Mouse (Mus musculus) lung, postnatal 0 days (tissue): ENCODE measurements around the gene Pcyox1. TPM values are rescaled to one million over a fixed set of nuclear protein-coding genes. Genes with fewer than 3 reads are reported as not detected.

Experiments
- ATAC-seq: fragments of 200-750 bp; cut with Nextera tagmentation; 2 replicates; pipeline ENCODE4 v1.8.0; 2017; ENCODE audit warnings: moderate library complexity
- DNase-seq: peaks from one replicate; pipeline ENCODE4 v3.0.0-alpha.2; 2016; ENCODE audit warnings: low spot score
- H3K27ac ChIP-seq: fragments of 300-500 bp; sonication (generic); 2 replicates; pipeline ENCODE4 v1.5.1; 2014; ENCODE audit warnings: antibody characterized with exemption, mild to moderate bottlenecking, low read length, mixed read lengths
- H3K27me3 ChIP-seq: fragments of 300-500 bp; sonication (generic); replicated peaks from 2 replicates; pipeline ENCODE4 v1.6.1; 2014; ENCODE audit warnings: low read length, mixed read lengths; ENCODE audit not compliant: insufficient read depth
- H3K36me3 ChIP-seq: fragments of 300-500 bp; sonication (generic); 2 replicates; pipeline ENCODE4 v1.6.1; 2014; ENCODE audit warnings: low read length, mixed read lengths; ENCODE audit not compliant: insufficient read depth
- H3K4me1 ChIP-seq: fragments of 300-500 bp; sonication (generic); 2 replicates; pipeline ENCODE4 v1.6.1; 2014; ENCODE audit warnings: antibody characterized with exemption, low read depth, low read length, mixed read lengths; ENCODE audit not compliant: insufficient read depth
- H3K4me2 ChIP-seq: fragments of 300-500 bp; sonication (generic); replicated peaks from 2 replicates; pipeline ENCODE4 v1.6.1; 2014; ENCODE audit warnings: low read depth, mild to moderate bottlenecking, low read length, moderate library complexity, mixed read lengths
- H3K4me3 ChIP-seq: fragments of 300-500 bp; sonication (generic); 2 replicates; pipeline ENCODE4 v1.5.1; 2014; ENCODE audit warnings: low read depth, low read length
- H3K9ac ChIP-seq: fragments of 300-500 bp; sonication (generic); replicated peaks from 2 replicates; pipeline ENCODE4 v1.6.1; 2014; ENCODE audit warnings: low read depth, mild to moderate bottlenecking
- H3K9me3 ChIP-seq: fragments of 300-500 bp; sonication (generic); 2 replicates; pipeline ENCODE4 v1.6.1; 2016; ENCODE audit warnings: low read length, mixed read lengths
- CTCF ChIP-seq: IDR thresholded peaks from 2 replicates; pipeline ENCODE4 v1.5.1; 2016; ENCODE audit warnings: antibody characterized with exemption, mild to moderate bottlenecking
- EP300 ChIP-seq: IDR thresholded peaks from 2 replicates; pipeline ENCODE4 v1.6.1; 2016; ENCODE audit warnings: antibody characterized with exemption, mild to moderate bottlenecking, control low read depth
- WGBS: fragments of 180-500 bp; shearing (Covaris S2); extraction: QIAGEN DNeasy Blood & Tissue Kit; methylation state at CpG from one replicate; pipeline ENCODE4 v1.1.7; 2014; 5-methylcytosine and 5-hydroxymethylcytosine counted together
- polyA plus RNA-seq: library from polyadenylated mRNA; unstranded; fragments of >200 nt; fragmentation: Nextera tagmentation; extraction: Ambion mirVana; gene quantifications from 2 replicates; pipeline ENCODE4 v1.2.1, GENCODE M21; 2015

The Pcyox1 gene
- polyA plus RNA-seq, 1 experiment from 2014 or later = 54.2 TPM

DNA sequence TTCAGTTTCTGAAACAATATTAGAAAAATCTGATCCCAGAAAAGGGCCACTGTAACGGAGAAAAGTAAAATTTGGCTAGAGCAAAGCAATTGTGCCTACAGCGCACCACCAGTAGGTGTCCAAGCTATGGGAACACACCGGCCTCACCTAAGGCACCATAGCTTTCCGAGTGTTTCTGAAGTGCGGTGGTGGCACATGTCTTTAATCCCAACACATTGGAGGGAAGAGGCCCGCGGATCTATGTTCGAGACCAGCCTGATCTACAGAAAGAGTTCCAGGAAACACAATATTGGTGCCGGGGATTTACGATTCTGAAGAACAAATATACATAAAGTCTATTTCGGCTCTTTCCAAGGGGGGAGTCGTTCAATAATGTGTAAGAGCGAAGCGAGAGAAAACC lies 40.8 kb upstream of the Pcyox1 start:
- peaks cover 3% of the 10 kb centered on the region; the same call in 1 of the 2 replicates for H3K36me3 ChIP-seq
- ATAC-seq = peak; percentile 72
- peak overlapping the region; percentile 94 for H3K9ac ChIP-seq

DNA sequence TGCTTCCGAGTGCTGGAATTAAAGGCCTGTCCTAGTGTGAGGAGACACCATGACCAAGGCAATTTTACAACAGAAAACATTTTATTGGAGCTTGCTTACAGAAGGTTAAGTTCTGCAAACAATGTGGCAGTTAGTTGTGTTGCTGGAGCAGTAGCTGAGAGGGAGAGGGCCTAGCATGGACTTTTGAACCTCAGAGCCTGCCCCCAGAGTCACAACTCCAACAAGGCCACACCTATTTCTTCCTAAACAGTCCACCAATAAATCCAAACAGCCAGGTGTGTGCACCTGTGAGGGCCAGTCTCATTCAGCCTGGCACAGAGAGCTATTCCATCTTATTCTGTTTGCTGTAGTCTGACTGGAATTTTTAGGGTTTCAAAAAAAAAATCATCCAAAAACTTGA lies 36.7 kb upstream of the Pcyox1 start:
- no peak overlapping the region for H3K27ac ChIP-seq
- DNase-seq (no peak), ATAC-seq (no peak)
- no peaks in the 10 kb centered on the region for H3K9me3 ChIP-seq
- no peak overlapping the region for H3K4me2 ChIP-seq
- no peak overlapping the region for H3K9ac ChIP-seq
- 93% methylated on average over 1 of the region's 1 CpGs for WGBS
- peaks cover 5% of the 10 kb centered on the region; the same call in 1 of the 2 replicates for H3K36me3 ChIP-seq
- TF ChIP-seq CTCF (no peak), EP300 (no peak)
- no peaks in the 10 kb centered on the region for H3K27me3 ChIP-seq
- H3K4me3 ChIP-seq = no peak overlapping the region
- H3K4me1 ChIP-seq = no peaks in the 10 kb centered on the region

More for the DNA sequence above, 40.8 kb upstream of the Pcyox1 start:
- Histone ChIP-seq H3K4me1 (no peaks in the 10 kb centered on the region), H3K27ac (peak overlapping the region; percentile 97), H3K4me3 (peak overlapping the region; percentile 81), H3K27me3 (no peaks in the 10 kb centered on the region), H3K9me3 (no peaks in the 10 kb centered on the region), H3K4me2 (peak overlapping the region; percentile 91)
- WGBS = 1% methylated on average over 14 of the region's 14 CpGs
- peak; percentile 90 for DNase-seq
- no peak for TF ChIP-seq EP300
- TF ChIP-seq CTCF = peak; percentile 75

- ATAC-seq (no peak), DNase-seq (no peak)
- Histone ChIP-seq H3K4me3 (no peak overlapping the region), H3K4me1 (no peaks in the 10 kb centered on the region), H3K4me2 (no peak overlapping the region), H3K27ac (no peak overlapping the region), H3K9me3 (no peaks in the 10 kb centered on the region), H3K27me3 (no peaks in the 10 kb centered on the region), H3K36me3 (peaks cover 14% of the 10 kb centered on the region; the same call in 1 of the 2 replicates), H3K9ac (no peak overlapping the region)
- no peak for TF ChIP-seq CTCF
- TF ChIP-seq EP300 = no peak
- WGBS = 92% methylated on average over 3 of the region's 3 CpGs
Measured at GRCm38 (mm10) chr6:86431531-86431930, 34.6 kb upstream of the Pcyox1 start.

- 94% methylated on average over 1 of the region's 1 CpGs for WGBS
- TF ChIP-seq EP300 = no peak
- TF ChIP-seq CTCF = no peak
- H3K36me3 ChIP-seq = peaks cover 17% of the 10 kb centered on the region; the same call in 1 of the 2 replicates
- H3K4me3 ChIP-seq = no peak within 1 kb of the TSS
- H3K27me3 ChIP-seq = no peaks in the 10 kb centered on the region
- no peak for DNase-seq
- no peak within 1 kb of the TSS for H3K9ac ChIP-seq
- H3K9me3 ChIP-seq = no peaks in the 10 kb centered on the region
- H3K27ac ChIP-seq = no peak within 1 kb of the TSS
- no peak for ATAC-seq
- no peak within 1 kb of the TSS for H3K4me2 ChIP-seq
- H3K4me1 ChIP-seq = no peaks in the 10 kb centered on the region
Measured at GRCm38 (mm10) chr6:86426358-86426757, 29.4 kb upstream of the Pcyox1 start, which contains the start of gene Gm44790. Gm44790 (plus strand) TSS chr6:86426658.

- Histone ChIP-seq H3K9ac (no peak overlapping the region), H3K36me3 (peaks cover 30% of the 10 kb centered on the region; the same call in 1 of the 2 replicates), H3K27ac (no peak overlapping the region), H3K4me2 (no peak overlapping the region), H3K27me3 (no peaks in the 10 kb centered on the region), H3K4me3 (no peak overlapping the region), H3K4me1 (no peaks in the 10 kb centered on the region), H3K9me3 (no peaks in the 10 kb centered on the region)
- 74% methylated on average over 6 of the region's 6 CpGs for WGBS
- ATAC-seq = no peak
- TF ChIP-seq CTCF (peak; percentile 70), EP300 (no peak)
- DNase-seq = peak; percentile 48
Measured at GRCm38 (mm10) chr6:86420491-86420890, 23.5 kb upstream of the Pcyox1 start.

- H3K9ac ChIP-seq = no peak overlapping the region
- no peaks in the 10 kb centered on the region for H3K9me3 ChIP-seq
- DNase-seq (no peak), ATAC-seq (no peak)
- no peak overlapping the region for H3K4me2 ChIP-seq
- no peaks in the 10 kb centered on the region for H3K4me1 ChIP-seq
- peaks cover 32% of the 10 kb centered on the region; the same call in 1 of the 2 replicates for H3K36me3 ChIP-seq
- WGBS = 83% methylated on average over 3 of the region's 3 CpGs
- H3K27me3 ChIP-seq = no peaks in the 10 kb centered on the region
- TF ChIP-seq EP300 = no peak
- TF ChIP-seq CTCF = no peak
- H3K4me3 ChIP-seq = no peak overlapping the region
- H3K27ac ChIP-seq = no peak overlapping the region
Measured at GRCm38 (mm10) chr6:86419239-86419638, 22.3 kb upstream of the Pcyox1 start.

DNA sequence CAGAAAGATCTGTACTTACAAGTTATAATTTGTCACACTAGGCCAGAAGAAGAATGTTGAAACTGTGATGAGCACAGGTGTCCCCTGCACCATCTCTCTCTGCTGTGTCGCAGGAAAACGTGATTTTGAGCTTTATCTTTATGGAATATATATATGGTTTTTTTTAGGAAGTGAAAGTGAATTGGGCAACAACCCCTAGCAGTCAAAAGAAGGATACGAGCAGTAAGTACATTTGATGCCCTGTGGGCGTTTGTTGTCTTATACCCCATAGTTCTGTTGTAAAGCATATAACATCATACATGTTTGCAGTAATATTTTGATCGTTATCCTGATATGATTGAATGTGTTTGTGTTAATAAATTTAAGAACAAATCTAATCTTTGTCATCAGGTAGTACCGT lies 21.8 kb upstream of the Pcyox1 start:
- H3K27ac ChIP-seq = no peak overlapping the region
- ATAC-seq (no peak), DNase-seq (no peak)
- no peak overlapping the region for H3K4me3 ChIP-seq
- H3K4me1 ChIP-seq = no peaks in the 10 kb centered on the region
- no peaks in the 10 kb centered on the region for H3K9me3 ChIP-seq
- peaks cover 33% of the 10 kb centered on the region; the same call in 1 of the 2 replicates for H3K36me3 ChIP-seq
- TF ChIP-seq CTCF (no peak), EP300 (no peak)
- 90% methylated on average over 6 of the region's 6 CpGs for WGBS
- no peak overlapping the region for H3K4me2 ChIP-seq
- H3K27me3 ChIP-seq = no peaks in the 10 kb centered on the region
- H3K9ac ChIP-seq = no peak overlapping the region
